Mouse (Mus musculus) adipocyte (in vitro differentiated cells): ENCODE measurements at regions not wholly inside any gene's neighbourhood (a gene's known extent, or its start where the extent isn't known, plus 50 kb on each side); places are given as distances from the start of the nearest gene placed in this dataset.
A peak's percentile ranks its signal among the peaks of the same experiment; 100 is the strongest.

Source experiments
- DNase-seq: peaks from one replicate; pipeline ENCODE4 v3.0.0-alpha.2; 2016; ENCODE audit warnings: low spot score

DNA sequence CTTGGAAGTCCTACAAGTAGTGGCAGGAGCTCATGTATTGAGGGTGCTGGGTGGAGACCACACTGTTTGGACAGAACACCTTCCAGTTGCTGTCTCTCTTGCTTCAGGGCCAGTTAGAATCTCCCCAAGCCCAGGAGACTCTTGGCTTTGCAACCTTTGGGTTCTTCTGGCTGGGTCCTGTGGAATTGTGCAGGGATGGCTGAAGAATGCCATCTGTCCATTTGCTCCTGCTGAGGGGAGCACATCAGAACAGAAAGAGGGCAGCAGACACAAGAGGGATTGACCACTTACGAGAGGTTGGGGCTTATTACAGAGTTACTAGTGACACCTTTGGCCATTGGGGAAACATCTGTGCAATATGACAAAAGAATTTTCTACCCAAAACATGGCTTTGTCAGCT, 145.1 kb downstream of the Rps24 start:
- no peak for DNase-seq

GRCm38 (mm10) chr14:24641853-24642252, 154.9 kb downstream of the Rps24 start:
- no peak for DNase-seq

GRCm38 (mm10) chr14:24644117-24644808, 157.3 kb downstream of the Rps24 start:
- no peak for DNase-seq

GRCm38 (mm10) chr14:24646239-24646848, 159.4 kb downstream of the Rps24 start:
- peak; percentile 8 for DNase-seq

DNA sequence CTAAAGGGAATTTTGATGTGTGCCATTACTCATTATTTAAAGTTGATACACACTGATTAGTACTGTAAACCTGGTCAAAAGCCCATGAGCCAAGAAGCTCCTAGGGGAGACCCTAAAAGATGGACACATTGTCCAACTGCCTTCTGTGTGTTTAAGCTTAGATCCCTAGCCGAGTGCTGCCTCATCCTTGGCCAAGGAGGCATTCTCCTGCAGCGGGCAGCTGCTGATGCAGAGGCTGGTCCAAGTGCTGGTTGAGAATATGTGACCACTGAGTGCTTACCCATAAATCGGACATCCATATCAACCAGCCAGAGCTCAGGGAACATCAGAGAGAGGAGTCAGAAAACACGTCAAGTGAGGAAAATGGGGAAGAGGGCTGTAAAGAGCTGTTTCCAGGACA, 160.8 kb downstream of the Rps24 start:
- no peak for DNase-seq

DNA sequence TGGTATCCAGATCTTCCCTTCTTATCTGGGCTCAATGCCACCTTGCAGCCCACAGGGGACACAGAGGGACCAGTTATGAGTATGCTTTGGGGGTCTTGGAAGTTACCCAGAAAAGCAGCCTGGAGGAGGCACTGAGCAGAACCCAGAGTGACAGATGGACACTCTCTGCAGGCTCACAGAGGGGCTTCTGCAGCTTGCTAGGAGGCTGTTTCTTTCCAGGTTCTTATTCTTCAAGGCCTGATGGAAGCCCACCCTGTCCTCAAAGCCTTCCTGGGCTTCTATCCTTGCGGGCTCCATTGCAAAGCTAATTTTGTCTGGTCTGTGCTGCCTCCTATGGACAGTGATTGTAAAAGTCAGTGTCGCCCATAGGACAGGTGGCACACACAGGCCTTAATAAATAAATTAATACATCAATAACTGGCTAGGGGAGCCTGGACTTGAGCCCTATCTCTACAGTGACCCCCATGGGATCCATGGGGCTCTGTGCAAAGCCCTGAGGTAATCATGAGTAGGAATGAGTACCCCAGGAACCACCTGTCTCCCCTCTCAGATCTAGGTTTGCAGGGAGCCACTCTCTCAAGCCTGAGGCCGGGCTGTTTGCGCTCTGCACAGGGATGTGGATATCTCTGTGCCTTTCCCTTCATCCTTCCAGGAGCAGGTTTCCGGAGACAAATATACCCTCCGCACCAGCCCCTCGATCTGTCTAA, 163.4 kb downstream of the Rps24 start:
- DNase-seq, result no peak

DNA sequence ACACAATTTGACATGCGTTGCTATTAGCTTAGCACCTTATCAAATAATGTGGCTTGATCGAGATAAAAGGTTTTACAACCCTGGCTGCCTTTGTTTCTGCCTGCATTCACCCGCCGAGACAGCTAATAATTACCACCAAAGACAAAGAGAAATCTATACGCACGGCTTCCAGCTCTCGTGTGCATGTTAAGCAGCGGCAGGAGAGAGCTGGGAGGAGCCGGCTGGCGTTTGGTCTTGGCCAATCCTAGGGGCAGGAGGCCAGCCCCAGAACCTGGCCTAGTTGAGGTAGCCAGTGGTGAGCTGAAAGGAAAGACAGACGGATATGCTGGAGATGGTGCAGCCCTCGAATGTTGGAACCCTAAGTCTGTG, 164.0 kb downstream of the Rps24 start:
- no peak for DNase-seq

- no peak for DNase-seq
Observed at GRCm38 (mm10) chr14:24652591-24652990, 165.7 kb downstream of the Rps24 start.

- no peak for DNase-seq
Observed at GRCm38 (mm10) chr14:24655580-24655979, 168.7 kb downstream of the Rps24 start.

DNA sequence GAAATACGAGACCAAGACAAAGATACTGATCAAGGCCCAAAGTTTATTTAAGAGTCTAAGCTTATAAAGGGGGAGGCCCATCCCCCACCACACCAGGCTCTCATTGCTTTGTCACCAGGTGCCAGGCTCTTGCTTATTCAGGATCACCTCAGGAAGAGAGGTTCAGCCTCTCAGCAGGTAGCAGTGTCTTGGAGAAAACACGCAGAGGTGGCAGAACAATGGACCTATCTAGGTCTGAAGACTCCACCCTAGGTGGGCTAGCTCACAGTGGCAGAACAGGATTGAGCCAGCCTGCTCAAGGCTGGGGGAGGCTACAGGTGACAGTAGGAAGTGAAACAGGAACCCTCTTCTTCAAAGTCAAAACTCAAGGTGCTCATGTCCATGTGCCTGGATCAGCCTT, 174.9 kb downstream of the Rps24 start:
- DNase-seq, result no peak

DNA sequence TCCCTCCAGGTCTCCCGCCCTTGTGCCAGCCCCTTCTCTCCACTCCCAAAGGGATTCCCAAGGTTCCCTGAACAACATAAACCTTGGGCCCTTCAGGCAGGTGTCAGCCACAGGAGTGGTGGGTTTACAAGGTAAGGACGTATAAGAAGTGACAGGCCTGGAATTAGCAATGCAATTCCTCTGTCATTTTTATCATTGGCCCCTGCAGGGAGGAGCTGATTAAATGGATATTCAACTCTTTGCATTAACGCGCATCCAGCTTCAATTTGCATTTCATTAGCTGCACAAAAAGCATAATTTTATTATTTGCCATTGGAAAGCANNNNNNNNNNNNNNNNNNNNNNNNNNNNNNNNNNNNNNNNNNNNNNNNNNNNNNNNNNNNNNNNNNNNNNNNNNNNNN, 178.3 kb downstream of the Rps24 start:
- no peak for DNase-seq
